Mouse (Mus musculus): ENCODE data around the gene Klb.
"Not testable (repeated sequence)": the region's sequence is repeated elsewhere in the genome, so short reads cannot be mapped to it uniquely, and the experiment has no call there.

Klb gene

GRCm38 (mm10) chr5:65348168-65348567, at the start of gene Klb:
Gene Klb (plus strand): TSS chr5:65348314.
- no peak for DNase-seq (ENCODE audit: low read depth, low spot score)

DNA sequence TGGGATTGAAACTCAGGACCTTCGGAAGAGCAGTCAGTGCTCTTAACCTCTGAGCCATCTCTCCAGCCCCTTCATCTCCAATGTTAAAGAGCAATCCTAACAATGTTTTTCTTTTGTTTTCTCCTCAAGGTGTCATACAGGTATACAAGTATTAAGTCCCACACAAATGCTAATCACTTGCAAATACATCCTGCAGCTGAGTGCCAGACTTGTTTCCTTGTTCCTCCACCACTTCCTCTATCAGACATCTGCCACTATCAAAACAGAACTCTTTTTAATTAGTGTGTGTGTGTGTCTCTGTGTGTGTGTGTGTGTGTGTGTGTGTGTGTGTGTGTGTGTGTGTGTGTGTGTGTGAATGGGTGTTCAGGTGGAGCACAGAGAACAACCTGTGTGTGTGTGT, 48.5 kb upstream of the Klb start:
- not testable (repeated sequence) for DNase-seq (ENCODE audit: low read depth, low spot score)

- DNase-seq (ENCODE audit: low read depth, low spot score), result no peak
Measured at GRCm38 (mm10) chr5:65300121-65300520, 48.0 kb upstream of the Klb start.

- DNase-seq (ENCODE audit: low read depth, low spot score), result no peak
Measured at GRCm38 (mm10) chr5:65305516-65305915, 42.6 kb upstream of the Klb start.

- no peak for DNase-seq (ENCODE audit: low read depth, low spot score)
Measured at GRCm38 (mm10) chr5:65308208-65308607, 39.9 kb upstream of the Klb start.

GRCm38 (mm10) chr5:65308866-65309265, 39.2 kb upstream of the Klb start:
- no peak for DNase-seq (ENCODE audit: low read depth, low spot score)

DNA sequence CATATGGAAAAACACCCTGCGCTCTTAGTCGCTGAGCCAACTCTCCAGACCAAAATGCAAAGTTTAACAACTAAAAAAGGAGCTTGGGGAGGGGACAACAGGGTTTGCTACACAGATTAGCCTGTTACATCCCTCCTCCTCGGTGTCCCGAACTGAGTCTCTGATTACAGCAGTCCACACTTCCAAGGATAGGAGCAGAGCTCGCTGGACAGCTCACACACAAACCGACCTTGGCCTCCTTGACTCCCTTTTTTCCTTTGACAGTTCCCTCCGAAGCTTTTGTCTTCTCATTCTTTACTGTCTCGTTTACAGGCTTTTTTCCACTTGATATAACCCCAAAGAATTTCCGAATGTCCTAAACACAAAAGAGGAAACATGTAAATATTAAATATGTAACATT, 28.9 kb upstream of the Klb start:
- no peak for DNase-seq (ENCODE audit: low read depth, low spot score)

DNA sequence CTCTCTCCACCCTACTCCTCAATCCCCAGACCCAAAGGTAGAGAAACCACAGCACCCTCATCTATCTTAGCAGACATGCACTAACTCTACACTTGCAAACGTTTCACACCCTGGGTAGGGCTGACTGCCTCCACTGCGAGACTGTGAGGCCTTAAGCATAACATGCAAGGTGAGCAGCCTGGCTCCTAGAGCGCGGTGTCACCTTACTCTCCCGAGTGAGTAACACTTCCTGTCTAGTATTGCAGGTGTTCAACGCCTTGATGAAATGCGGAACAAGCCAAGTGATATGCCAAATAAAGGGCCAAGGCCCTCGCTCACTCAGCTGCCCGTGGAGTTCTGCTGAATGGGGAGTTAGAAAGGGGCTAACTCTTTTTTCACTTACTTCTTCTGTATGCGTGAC, 25.9 kb upstream of the Klb start:
- DNase-seq (ENCODE audit: low read depth, low spot score), result no peak

DNA sequence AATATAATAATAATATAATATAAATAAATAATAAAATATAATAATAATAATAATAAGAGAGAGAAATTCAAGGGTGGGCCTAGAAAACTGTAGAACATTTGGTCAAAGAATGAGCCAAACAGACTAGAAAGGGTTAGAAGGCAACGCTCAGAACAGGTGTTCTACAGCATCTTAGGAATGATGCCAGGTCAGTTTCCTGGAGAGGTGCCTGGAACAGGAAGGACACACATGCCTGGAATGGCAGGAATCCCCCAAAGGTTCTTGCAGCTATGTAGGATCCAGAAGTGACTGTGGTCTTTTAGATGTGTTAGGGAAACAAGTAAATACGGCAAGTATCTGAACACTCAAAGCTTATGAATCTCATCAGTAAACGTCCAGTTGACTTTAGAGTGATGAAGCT, 23.8 kb upstream of the Klb start:
- DNase-seq (ENCODE audit: low read depth, low spot score), result peak; percentile 11

DNA sequence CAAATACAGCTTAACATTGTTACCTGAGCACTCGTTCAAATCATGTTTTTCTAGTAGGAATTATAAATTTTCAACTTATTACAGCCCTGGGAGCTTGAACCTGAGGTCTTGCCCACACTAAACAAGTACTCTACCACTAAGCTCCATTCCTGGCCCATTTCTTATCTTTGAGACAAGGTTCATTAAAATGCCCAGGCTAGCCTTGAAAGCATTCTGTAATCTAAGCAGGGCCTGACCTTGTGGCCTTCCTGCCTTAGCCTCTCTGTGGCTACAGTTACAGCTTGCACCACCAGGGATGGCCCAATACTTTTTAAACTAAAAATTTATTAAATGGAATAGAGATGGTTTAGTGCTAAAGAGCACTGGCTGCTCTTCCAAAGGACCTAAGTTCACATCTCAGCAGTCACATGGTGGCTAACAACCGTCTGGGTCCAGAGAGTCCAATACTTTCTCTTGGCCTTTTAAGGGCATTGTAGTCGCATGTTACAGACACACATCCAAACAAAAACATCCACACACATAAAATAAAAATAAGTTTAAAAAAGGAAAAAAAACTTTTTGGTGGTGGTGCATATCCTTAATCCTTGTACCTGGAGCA, 23.3 kb upstream of the Klb start:
- no peak for DNase-seq (ENCODE audit: low read depth, low spot score)

- peak; percentile 12 for DNase-seq (ENCODE audit: low read depth, low spot score)
Measured at GRCm38 (mm10) chr5:65326212-65326611, 21.9 kb upstream of the Klb start.

DNA sequence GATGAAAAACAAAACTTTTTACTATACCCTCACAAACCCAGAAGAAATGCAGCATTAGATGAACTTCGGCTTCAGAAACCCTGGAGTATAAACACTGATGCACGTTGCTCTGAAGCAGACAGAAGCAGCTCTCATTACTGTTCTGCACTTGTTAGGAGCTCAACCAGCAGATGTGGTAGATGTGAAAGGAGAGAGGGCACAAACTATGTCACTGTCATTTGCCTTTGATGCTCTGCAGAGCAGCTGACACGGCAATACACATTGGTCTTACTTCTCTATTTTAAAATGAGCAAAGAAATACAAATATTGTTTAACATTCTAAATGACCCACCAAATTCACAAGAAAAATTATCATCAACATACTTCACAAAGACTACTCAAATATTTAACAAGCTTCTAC, 18.1 kb upstream of the Klb start:
- no peak for DNase-seq (ENCODE audit: low read depth, low spot score)

- DNase-seq (ENCODE audit: low read depth, low spot score), result no peak
Measured at GRCm38 (mm10) chr5:65334788-65335187, 13.3 kb upstream of the Klb start.

DNA sequence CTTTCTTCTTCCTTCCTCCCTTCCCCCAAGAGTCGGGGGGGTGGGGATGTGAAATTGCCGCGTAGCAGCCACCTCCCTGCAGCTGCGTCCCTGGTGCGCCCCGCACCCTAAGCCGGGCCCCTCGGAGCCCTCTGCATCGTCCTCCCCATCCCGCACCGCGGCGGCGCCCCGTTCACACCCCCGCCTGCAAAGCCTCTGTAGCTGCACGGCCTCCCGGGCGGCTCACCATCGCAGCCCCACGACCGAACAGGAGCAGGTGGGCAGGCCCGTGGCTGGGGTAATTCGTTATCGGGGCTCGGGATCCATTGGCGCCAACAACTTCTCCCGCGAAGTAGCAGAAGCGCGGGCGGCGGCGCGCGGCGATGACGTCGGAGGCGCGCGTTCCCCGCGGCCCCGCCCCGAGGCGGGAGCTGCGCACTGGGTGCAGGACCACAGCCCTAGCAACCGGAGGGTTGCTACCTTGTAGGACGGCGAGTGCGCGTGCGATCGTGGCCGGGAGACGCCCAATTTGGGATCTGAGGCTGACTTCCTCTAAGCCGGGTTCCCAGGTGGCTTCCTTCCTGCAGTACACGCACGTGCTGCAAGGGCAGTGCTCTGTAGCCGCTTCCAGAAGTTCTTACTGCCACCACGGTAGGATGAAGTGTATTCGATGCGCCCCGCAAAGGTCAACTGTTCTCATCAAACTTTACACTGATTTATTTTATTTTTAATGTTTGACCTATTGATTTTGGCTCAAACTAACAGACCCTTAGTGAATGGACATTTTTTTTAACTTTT, 12.6 kb upstream of the Klb start, which contains the start of gene Rfc1:
TSS of gene Rfc1 (minus strand) at position 373 of the 777 bp plus-strand sequence.
- DNase-seq (ENCODE audit: low read depth, low spot score), result peak; percentile 93

GRCm38 (mm10) chr5:65336075-65336355, 12.1 kb upstream of the Klb start:
- DNase-seq (ENCODE audit: low read depth, low spot score), result peak; percentile 33

GRCm38 (mm10) chr5:65338394-65338793, 9.7 kb upstream of the Klb start:
- peak; percentile 25 for DNase-seq (ENCODE audit: low read depth, low spot score)

DNA sequence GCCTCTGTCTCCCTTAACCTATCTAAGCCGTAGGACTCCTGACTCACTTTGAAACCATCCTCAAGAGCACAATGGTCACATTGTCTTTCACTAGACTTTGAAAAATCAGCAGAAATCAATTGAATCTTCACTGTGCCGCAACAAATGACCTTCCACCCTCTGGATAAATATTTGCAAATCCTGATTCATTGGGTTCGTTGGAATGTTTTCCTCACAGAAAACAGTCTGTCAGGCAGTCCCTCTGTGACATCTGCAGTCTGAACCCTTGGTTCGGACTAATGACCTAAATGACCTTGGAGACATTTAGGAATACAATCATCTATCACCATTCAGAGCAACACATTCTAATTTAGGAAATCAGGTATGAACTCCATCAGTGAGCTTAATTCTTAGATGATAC, 7.9 kb upstream of the Klb start:
- DNase-seq (ENCODE audit: low read depth, low spot score), result no peak

DNA sequence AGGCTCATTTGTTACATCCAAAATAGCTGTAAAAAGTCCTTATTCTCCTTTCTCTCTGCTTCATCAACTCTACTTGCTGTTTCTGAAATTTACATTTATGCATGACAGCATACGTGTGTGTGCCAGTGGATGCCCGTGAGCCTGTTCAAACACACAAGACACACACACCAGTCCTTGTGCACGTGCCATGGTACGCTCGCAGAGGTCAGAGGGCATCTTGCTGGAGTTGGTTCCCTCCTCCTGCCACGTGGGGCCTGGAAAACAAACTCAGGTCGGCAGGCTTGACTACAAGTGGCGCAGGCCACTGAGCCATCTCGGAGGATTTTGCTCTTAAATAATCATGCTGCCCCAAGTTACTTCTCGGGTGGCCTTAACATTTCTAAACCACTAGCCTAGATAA, 2.4 kb downstream of the Klb start:
- no peak for DNase-seq (ENCODE audit: low read depth, low spot score)

DNA sequence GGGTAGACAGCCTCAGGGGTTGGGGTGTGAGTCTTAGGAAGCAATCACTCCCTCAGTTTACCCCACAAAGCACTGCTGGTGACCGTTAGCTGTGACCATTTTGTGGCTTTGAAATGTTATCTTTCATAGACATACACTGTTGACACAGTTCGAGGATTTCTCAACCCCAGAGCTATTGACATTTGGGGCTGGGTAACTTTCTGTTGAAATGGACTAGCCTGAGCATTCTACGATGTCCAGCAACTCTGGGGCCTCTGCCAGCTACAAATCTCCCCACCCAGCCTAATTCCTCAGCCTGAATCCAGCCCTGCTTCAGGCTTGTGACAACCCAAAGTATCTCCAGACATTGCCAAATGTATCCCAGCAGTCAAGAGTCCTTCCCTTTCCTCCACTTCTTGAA, 6.0 kb downstream of the Klb start:
- no peak for DNase-seq (ENCODE audit: low read depth, low spot score)

- peak; percentile 33 for DNase-seq (ENCODE audit: low read depth, low spot score)
Measured at GRCm38 (mm10) chr5:65354985-65355384, 6.9 kb downstream of the Klb start.

DNA sequence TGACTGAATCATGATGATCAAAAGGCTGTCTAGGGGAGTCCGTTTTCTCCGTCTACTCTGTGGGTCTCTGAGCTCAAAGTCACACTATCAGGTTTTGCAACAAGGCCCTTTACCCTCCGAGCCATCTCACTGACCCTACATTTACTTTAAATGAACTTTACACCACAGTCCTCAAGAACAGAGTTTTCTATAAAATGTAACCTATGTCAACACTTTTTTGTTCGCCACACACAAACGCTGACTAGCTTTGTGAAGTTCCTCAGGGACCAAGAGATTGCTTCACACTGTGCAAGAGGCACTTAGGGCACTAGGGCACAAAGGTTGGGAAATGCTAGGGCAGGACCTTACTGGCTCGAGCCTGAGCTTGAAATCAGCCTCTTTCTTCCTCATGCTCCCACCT, 8.7 kb downstream of the Klb start:
- DNase-seq (ENCODE audit: low read depth, low spot score), result no peak

- no peak for DNase-seq (ENCODE audit: low read depth, low spot score)
Measured at GRCm38 (mm10) chr5:65357771-65358170, 9.7 kb downstream of the Klb start.

- DNase-seq (ENCODE audit: low read depth, low spot score), result no peak
Measured at GRCm38 (mm10) chr5:65367837-65368236, 19.7 kb downstream of the Klb start.

DNA sequence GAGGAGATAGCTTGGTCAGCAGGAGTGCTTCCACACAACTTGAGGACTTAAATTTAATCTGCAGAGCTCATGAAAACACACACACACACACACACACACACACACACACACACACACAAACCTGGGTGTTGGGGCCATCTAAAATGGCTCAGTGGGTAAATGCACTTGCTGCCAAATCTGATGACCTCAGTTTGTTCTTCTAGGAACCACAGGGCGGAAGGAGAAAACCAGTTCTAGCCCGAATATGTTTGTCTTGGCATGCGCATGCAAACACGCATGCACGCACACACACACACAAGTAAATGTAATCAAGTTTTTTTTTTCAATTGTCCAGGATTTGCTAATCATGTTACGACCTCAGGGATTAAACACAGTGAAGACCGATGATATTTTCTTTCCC, 23.4 kb downstream of the Klb start:
- no peak for DNase-seq (ENCODE audit: low read depth, low spot score)

Data from 3T3-L1 (cell line).